Mouse (Mus musculus): ENCODE measurements around the gene Tnf. TPM values are rescaled to one million over a fixed set of nuclear protein-coding genes. Genes with fewer than 3 reads are reported as not detected.
A peak's percentile ranks its signal among the peaks of the same experiment; 100 is the strongest.

The Tnf gene
- 0.47 and 0.76 TPM in 2 replicates for polyA plus RNA-seq (2015; fragmentation: Nextera tagmentation; extraction: Ambion mirVana)

DNA sequence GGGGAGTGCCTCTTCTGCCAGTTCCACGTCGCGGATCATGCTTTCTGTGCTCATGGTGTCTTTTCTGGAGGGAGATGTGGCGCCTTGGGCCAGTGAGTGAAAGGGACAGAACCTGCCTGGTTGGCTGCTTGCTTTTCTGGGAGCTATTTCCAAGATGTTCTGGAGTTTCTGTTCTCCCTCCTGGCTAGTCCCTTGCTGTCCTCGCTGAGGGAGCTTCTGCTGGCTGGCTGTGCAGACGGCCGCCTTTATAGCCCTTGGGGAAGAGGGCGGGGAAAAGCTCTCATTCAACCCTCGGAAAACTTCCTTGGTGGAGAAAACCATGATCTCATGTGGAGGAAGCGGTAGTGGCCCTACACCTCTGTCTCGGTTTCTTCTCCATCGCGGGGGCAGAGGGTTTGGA, at the start of gene Tnf:
Tnf (minus strand) TSS at position 221 of the 400 bp plus-strand sequence.
- H3K27me3 ChIP-seq, result peaks cover 25% of the 10 kb centered on the region
- H3K9me3 ChIP-seq (replicated peaks), result no peaks in the 10 kb centered on the region
- 41% methylated on average over 13 of the region's 13 CpGs for WGBS
- no peak within 1 kb of the TSS for H3K9ac ChIP-seq
- H3K27ac ChIP-seq (replicated peaks), result no peak within 1 kb of the TSS
- peak within 1 kb of the TSS; percentile 10; the same call in 1 of the 2 replicates for H3K4me3 ChIP-seq (replicated peaks)
- no peak for ATAC-seq (ENCODE audit: insufficient number of reproducible peaks, low FRiP score, low TSS enrichment, low read depth)
- H3K4me2 ChIP-seq (replicated peaks), result peak within 1 kb of the TSS; percentile 2; the same call in 1 of the 2 replicates
- no peaks in the 10 kb centered on the region for H3K36me3 ChIP-seq
- peaks cover 8% of the 10 kb centered on the region; the same call in 1 of the 2 replicates for H3K4me1 ChIP-seq

DNA sequence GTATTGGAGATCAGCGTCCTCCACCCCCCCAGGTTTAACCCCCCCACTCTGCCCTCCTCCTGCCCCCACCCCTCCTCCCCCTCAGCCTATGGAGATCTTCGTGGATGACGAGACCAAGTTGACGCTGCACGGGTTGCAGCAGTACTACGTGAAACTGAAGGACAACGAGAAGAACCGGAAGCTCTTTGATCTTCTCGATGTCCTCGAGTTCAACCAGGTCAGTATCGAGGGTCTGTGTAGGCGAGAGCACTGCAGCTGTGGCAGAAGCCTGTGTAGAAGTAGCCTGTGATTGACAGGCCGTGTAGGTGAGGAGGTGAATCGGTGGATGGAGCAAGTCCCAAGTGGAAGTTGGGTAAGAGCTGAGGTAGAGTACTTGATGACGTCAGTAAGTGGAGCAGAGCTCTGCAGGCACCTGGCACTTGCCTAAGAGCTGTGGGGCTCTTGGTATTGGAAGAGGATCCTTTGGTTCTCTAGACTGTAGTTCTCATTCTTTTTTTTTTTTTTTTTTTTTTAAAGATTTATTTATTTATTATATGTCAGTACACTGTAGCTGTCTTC, 49.4 kb upstream of the Tnf start:
- no peak overlapping the region for H3K4me2 ChIP-seq (replicated peaks)
- peaks cover 12% of the 10 kb centered on the region for H3K4me1 ChIP-seq
- no peak overlapping the region for H3K4me3 ChIP-seq (replicated peaks)
- WGBS, result 76% methylated on average over 15 of the region's 15 CpGs
- no peaks in the 10 kb centered on the region for H3K9me3 ChIP-seq (replicated peaks)
- no peak for ATAC-seq (ENCODE audit: insufficient number of reproducible peaks, low FRiP score, low TSS enrichment, low read depth)
- H3K36me3 ChIP-seq, result peaks cover 80% of the 10 kb centered on the region
- no peak overlapping the region for H3K27ac ChIP-seq (replicated peaks)
- no peak overlapping the region for H3K9ac ChIP-seq
- no peaks in the 10 kb centered on the region for H3K27me3 ChIP-seq

DNA sequence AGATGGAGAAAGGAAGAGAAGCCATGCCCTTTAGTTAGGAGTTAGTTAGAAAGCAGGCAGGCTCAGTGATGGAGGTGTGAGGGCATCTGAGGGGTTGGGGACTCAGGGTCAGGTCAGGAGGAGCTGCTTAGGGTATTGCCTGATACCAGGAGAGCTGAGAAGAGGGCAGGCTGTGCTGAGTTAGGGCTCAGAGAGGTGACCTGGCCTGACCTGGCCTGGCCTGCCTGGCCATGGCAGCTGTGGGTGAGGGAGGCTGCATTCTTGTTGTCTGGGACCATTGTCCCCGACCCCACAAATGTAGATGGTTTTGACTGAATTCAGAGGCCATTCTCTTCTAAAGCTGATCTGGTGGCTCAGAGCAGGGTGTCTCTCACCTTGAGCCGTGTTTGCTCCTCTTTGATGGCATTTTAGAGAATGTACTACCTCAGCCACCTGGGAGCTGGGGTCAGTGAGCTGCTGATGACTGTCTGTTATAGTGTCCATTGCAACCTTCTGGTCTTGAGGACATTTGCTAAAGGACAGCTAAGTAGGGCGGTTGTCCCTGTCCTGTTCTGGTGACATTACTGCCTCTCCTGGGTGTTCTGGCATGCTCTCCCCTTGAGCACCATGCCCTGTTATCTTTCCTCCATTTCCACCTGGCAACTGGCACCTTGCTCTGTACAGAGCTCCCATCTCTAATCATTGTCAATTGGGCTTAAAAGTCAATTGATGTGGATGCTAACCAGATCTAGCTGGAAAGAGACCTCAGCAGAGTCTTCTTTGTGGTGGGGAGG, 48.7 kb upstream of the Tnf start:
- Histone ChIP-seq H3K27ac (replicated peaks) (no peak overlapping the region), H3K4me3 (replicated peaks) (no peak overlapping the region), H3K9me3 (replicated peaks) (no peaks in the 10 kb centered on the region), H3K4me2 (replicated peaks) (no peak overlapping the region), H3K4me1 (peaks cover 19% of the 10 kb centered on the region), H3K36me3 (peaks cover 87% of the 10 kb centered on the region), H3K27me3 (no peaks in the 10 kb centered on the region), H3K9ac (no peak overlapping the region)
- no peak for ATAC-seq (ENCODE audit: insufficient number of reproducible peaks, low FRiP score, low TSS enrichment, low read depth)
- WGBS, result 89% methylated on average over 3 of the region's 3 CpGs

DNA sequence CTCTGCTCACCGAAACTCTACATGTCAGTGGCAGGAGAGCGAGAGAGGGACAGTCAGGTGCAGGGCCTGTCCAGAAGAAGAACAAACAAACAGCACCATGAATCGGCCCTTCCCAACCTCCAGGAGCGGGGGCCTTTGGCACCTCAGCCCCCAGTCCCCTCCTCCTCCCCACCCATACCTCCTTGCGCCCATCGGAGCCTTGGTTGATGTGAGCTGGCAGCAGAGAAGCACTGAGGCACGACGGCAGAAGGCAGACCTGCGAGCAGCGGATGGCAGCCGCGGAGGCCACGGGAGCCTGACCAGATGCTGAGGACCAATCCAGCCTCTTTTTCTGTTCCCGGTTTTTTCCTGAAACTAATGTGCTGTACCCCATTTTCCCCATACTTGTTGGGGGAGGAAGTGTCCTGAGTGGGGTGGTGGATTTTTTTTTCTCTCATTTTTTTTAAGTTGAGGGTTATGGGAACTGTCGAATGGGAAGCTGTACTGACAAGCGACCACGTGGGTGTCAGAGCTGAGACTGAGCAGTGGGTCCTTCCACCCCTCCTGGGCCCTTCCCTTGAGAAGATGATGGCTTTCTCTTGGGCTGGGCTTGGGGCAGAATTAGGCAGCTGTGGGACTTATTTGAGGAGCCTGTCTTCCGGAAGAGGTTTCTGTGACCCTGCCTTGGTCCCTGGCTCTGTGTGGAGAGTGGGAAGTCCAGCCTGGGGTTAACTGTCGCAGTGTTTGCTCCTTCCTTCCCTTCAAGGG, 47.8 kb upstream of the Tnf start:
- H3K9me3 ChIP-seq (replicated peaks), result no peaks in the 10 kb centered on the region
- no peak for ATAC-seq (ENCODE audit: insufficient number of reproducible peaks, low FRiP score, low TSS enrichment, low read depth)
- H3K4me2 ChIP-seq (replicated peaks), result no peak overlapping the region
- H3K4me1 ChIP-seq, result peaks cover 27% of the 10 kb centered on the region
- 86% methylated on average over 19 of the region's 19 CpGs for WGBS
- H3K4me3 ChIP-seq (replicated peaks), result no peak overlapping the region
- no peak overlapping the region for H3K9ac ChIP-seq
- no peaks in the 10 kb centered on the region for H3K27me3 ChIP-seq
- peaks cover 96% of the 10 kb centered on the region for H3K36me3 ChIP-seq
- no peak overlapping the region for H3K27ac ChIP-seq (replicated peaks)

DNA sequence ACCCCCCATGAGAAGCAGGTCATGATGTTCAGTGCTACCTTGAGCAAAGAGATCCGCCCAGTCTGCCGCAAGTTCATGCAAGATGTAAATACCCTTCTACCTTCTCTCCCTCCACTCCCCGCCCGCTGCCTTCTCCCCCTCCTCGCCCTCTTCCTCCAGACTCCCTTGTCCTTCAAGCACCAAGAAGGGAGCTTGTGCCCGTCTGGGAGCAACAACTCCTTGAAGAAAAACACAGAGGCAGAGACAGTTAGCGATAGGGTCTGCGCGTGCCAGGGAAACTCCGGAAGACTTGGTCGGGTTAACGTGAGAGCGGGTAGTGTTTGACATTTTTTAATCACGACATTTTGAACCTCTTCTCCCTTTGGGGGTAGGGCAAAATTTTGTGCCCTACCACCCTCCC, 47.2 kb upstream of the Tnf start:
- Histone ChIP-seq H3K36me3 (peaks cover 96% of the 10 kb centered on the region), H3K4me2 (replicated peaks) (no peak overlapping the region), H3K9me3 (replicated peaks) (no peaks in the 10 kb centered on the region), H3K27me3 (no peaks in the 10 kb centered on the region), H3K27ac (replicated peaks) (no peak overlapping the region), H3K4me3 (replicated peaks) (no peak overlapping the region), H3K4me1 (peaks cover 33% of the 10 kb centered on the region), H3K9ac (no peak overlapping the region)
- no peak for ATAC-seq (ENCODE audit: insufficient number of reproducible peaks, low FRiP score, low TSS enrichment, low read depth)
- 86% methylated on average over 14 of the region's 14 CpGs for WGBS

DNA sequence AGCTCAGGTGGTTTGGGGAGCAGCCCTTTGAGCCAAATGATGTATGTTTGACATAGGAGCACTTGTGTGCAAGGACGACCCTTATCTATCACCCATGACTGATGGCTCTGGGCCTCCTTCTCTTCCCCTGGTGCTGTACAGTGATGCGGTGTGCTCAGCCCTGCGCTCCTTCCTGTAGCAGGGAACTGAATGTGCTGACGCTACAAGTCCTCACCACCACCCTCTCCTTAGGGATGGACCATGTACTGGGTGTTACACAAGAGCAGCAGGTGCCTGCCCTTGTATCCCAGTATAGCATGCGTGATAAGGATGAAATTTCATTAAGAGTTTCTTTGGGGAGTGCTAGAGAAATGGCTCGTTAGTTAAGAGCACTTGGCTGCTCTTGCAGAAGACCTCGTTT, 45.3 kb upstream of the Tnf start:
- H3K9me3 ChIP-seq (replicated peaks), result no peaks in the 10 kb centered on the region
- H3K27me3 ChIP-seq, result no peaks in the 10 kb centered on the region
- ATAC-seq (ENCODE audit: insufficient number of reproducible peaks, low FRiP score, low TSS enrichment, low read depth), result no peak
- H3K36me3 ChIP-seq, result peaks cover 83% of the 10 kb centered on the region
- H3K4me1 ChIP-seq, result peaks cover 43% of the 10 kb centered on the region
- no peak overlapping the region for H3K27ac ChIP-seq (replicated peaks)
- 83% methylated on average over 7 of the region's 7 CpGs for WGBS
- no peak overlapping the region for H3K4me2 ChIP-seq (replicated peaks)
- H3K4me3 ChIP-seq (replicated peaks), result no peak overlapping the region
- no peak overlapping the region for H3K9ac ChIP-seq

DNA sequence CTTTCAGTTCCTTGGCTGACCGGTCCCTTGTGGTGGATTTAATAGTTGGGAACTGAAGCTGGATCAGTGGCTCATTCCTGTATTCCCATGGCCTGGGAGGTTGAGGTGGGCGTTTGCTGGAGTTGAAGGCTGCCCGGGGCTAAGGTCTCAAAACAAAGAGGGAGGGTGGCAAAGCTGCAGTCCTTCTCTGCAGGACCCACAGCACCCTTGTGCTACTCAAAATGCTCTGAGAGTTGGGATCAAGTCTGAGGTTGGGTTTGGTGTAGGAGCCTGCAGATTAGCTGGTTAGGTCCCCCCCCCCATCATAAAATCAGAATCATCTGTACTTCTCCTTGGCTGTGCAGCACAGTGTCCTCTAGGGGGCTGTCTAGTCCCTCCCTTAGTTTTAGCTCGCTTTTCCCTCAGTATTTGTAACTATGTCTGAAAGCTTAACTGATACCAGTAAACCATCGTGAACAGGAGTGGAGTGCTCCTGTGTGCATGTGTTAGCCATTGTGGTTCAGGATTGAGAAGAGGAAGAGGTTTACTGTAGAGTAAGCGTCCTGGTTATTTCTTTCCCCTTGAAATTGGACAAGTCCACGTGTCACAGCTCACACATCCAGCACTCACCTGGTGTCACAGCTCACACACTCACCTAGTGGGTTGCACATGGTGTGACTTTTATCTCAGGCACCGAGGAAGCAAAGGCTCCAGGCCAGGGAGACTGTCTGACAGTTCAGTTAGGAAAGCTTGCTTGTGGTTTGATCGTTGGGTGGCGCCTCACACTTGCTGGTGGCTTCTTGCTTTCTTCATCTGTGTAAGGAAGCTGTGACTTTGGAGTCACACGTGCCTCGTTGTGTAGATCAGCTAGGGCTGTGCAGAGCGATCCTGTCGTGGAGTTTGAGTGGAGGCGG, 44.2 kb upstream of the Tnf start:
- Histone ChIP-seq H3K9ac (no peak overlapping the region), H3K4me2 (replicated peaks) (no peak overlapping the region)

DNA sequence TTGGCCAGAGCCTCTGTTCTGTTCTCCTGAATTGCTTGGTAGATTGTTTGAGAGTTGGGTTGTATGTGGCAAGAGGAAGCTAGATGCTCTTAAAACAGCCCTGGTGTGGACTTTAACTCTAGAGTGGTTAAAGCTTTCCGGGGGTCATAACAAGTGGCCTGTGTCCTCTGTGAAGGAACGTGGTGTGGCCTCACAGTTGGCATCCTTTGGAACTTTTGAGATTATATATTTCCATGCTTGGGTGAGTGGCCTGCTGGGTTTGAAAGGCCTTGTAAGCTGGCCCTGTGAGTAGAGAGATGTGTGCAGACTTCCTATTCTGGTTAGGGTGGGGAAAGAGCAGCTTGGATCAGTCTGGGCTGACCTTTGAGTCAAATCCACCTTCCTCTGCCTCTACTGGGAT, 43.2 kb upstream of the Tnf start:
- Histone ChIP-seq H3K36me3 (peaks cover 65% of the 10 kb centered on the region), H3K4me1 (peaks cover 53% of the 10 kb centered on the region), H3K4me2 (replicated peaks) (peak overlapping the region; percentile 84; the same call in 1 of the 2 replicates), H3K27me3 (no peaks in the 10 kb centered on the region), H3K9me3 (replicated peaks) (no peaks in the 10 kb centered on the region), H3K4me3 (replicated peaks) (peak overlapping the region; percentile 87), H3K9ac (no peak overlapping the region), H3K27ac (replicated peaks) (no peak overlapping the region)
- WGBS, result 80% methylated on average over 2 of the region's 2 CpGs
- ATAC-seq (ENCODE audit: insufficient number of reproducible peaks, low FRiP score, low TSS enrichment, low read depth), result no peak

More for the DNA sequence above, 44.2 kb upstream of the Tnf start:
- H3K4me1 ChIP-seq, result peaks cover 44% of the 10 kb centered on the region
- H3K27ac ChIP-seq (replicated peaks), result no peak overlapping the region
- peak overlapping the region; percentile 1; the same call in 1 of the 2 replicates for H3K4me3 ChIP-seq (replicated peaks)
- 75% methylated on average over 15 of the region's 15 CpGs for WGBS
- peaks cover 75% of the 10 kb centered on the region for H3K36me3 ChIP-seq
- no peaks in the 10 kb centered on the region for H3K27me3 ChIP-seq
- ATAC-seq (ENCODE audit: insufficient number of reproducible peaks, low FRiP score, low TSS enrichment, low read depth), result no peak
- H3K9me3 ChIP-seq (replicated peaks), result no peaks in the 10 kb centered on the region

DNA sequence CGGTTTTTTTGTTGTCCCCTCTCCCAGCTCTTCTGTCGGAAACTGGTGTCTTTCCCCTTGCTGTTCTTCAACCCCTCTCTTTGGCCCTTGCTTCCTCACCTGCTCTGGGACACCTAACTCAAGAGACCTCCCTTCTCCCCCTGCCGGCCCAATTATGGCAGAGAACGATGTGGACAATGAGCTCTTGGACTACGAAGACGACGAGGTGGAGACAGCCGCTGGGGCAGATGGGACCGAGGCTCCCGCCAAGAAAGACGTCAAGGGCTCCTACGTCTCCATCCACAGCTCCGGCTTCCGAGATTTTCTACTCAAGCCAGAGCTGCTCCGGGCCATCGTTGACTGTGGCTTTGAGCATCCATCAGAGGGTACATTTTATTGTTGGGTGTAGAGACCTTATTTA, 41.3 kb upstream of the Tnf start:
- Histone ChIP-seq H3K4me1 (peaks cover 53% of the 10 kb centered on the region), H3K27me3 (no peaks in the 10 kb centered on the region), H3K27ac (replicated peaks) (peak overlapping the region; percentile 99), H3K9me3 (replicated peaks) (no peaks in the 10 kb centered on the region), H3K4me3 (replicated peaks) (peak overlapping the region; percentile 87), H3K9ac (peak overlapping the region; percentile 95), H3K36me3 (peaks cover 46% of the 10 kb centered on the region), H3K4me2 (replicated peaks) (peak overlapping the region; percentile 84)
- no peak for ATAC-seq (ENCODE audit: insufficient number of reproducible peaks, low FRiP score, low TSS enrichment, low read depth)
- 2% methylated on average over 16 of the region's 16 CpGs for WGBS

DNA sequence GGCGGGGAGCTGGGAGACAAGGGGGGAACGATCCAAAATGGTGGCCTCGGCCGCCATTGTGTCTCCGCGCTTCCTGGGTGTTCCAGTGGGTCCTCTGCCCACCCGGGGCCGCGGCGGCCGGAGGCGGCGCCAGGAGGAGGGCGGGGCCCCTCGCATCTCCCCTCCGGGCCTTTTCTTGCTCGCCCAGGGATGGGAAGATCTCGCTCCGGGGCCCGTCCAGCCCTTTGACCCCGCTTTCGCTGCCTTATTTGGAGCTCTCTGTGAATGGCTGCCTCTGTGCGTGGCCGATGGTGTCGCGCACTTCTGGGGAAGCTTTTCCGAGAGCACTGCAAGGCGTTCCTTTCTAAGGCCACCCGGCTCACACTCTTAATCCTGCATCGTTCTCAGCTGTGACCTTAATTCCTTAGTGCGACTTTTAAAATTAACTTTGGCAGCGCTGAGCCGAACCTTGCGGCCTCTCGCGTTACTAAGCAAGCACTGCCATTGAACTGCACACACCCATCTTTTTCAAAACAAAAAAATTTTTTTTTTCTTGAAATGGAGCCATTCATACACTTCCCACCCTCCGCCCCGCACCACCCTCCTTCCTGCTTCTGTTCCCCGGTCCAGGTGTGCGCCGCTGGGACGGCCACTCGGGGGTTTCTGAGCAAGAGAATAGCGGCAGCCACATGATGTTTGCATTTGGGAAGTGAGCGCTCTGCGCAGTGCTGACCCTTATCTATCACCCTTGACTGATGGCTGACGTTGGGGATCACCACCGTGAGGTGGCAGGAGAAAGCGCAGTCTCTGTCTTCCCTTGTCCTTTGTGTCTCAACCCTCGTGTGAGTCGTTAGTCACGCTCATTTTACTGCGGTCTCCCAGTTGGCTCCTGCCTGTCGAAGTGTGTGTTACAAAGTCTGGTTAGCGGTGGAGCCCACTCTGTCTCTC, 40.5 kb upstream of the Tnf start:
- WGBS, result under 1% methylated on average over 54 of the region's 55 CpGs
- H3K4me2 ChIP-seq (replicated peaks), result peak overlapping the region; percentile 84
- H3K9ac ChIP-seq, result peak overlapping the region; percentile 95
- H3K27me3 ChIP-seq, result no peaks in the 10 kb centered on the region
- H3K9me3 ChIP-seq (replicated peaks), result no peaks in the 10 kb centered on the region
- peak; percentile 55 for ATAC-seq (ENCODE audit: insufficient number of reproducible peaks, low FRiP score, low TSS enrichment, low read depth)
- peak overlapping the region; percentile 87 for H3K4me3 ChIP-seq (replicated peaks)
- H3K4me1 ChIP-seq, result peaks cover 50% of the 10 kb centered on the region
- H3K27ac ChIP-seq (replicated peaks), result peak overlapping the region; percentile 99
- H3K36me3 ChIP-seq, result peaks cover 40% of the 10 kb centered on the region
